Mouse (Mus musculus): ENCODE data around the gene Vps13d. TPM values are rescaled to one million over a fixed set of nuclear protein-coding genes. Genes with fewer than 3 reads are reported as not detected.

The Vps13d gene
- polyA plus RNA-seq, 1 experiment from 2014 or later = 6.6 TPM

GRCm38 (mm10) chr4:144999572-144999880, 195.3 kb downstream of the Vps13d start:
- ATAC-seq = no peak
- peak; percentile 31 for DNase-seq
- H3K9ac ChIP-seq (replicated peaks) = peak overlapping the region; percentile 55
- peak overlapping the region; percentile 94 for H3K27ac ChIP-seq (ENCODE audit: low read depth)
- peaks cover 2% of the 10 kb centered on the region; the same call in 1 of the 2 replicates for H3K36me3 ChIP-seq (replicated peaks; ENCODE audit: insufficient read depth, low read length)
- H3K4me3 ChIP-seq (ENCODE audit: low read depth, low read length) = no peak overlapping the region; the same call in 1 of the 2 replicates
- WGBS (ENCODE audit: insufficient replicate concordance) = 11% methylated on average over 6 of the region's 6 CpGs
- no peak for TF ChIP-seq EP300 (IDR thresholded peaks at IDR 0.05; ENCODE audit: low read depth)
- no peak for TF ChIP-seq CTCF (IDR thresholded peaks at IDR 0.05; ENCODE audit: low read depth)
- no peaks in the 10 kb centered on the region for H3K27me3 ChIP-seq (ENCODE audit: insufficient read depth, low read length)
- peaks cover 67% of the 10 kb centered on the region for H3K4me1 ChIP-seq (ENCODE audit: insufficient read depth)
- no peaks in the 10 kb centered on the region for H3K9me3 ChIP-seq (ENCODE audit: low read length)
- peak overlapping the region; percentile 63 for H3K4me2 ChIP-seq (ENCODE audit: low read depth, low read length)

- no peaks in the 10 kb centered on the region for H3K9me3 ChIP-seq (ENCODE audit: low read length)
- peaks cover 5% of the 10 kb centered on the region; the same call in 1 of the 2 replicates for H3K36me3 ChIP-seq (replicated peaks; ENCODE audit: insufficient read depth, low read length)
- DNase-seq (no peak), ATAC-seq (peak; percentile 71)
- peaks cover 71% of the 10 kb centered on the region for H3K4me1 ChIP-seq (ENCODE audit: insufficient read depth)
- peak overlapping the region; percentile 94 for H3K27ac ChIP-seq (ENCODE audit: low read depth)
- H3K27me3 ChIP-seq (ENCODE audit: insufficient read depth, low read length) = no peaks in the 10 kb centered on the region
- H3K4me2 ChIP-seq (ENCODE audit: low read depth, low read length) = peak overlapping the region; percentile 63
- peak overlapping the region; percentile 55 for H3K9ac ChIP-seq (replicated peaks)
- 61% methylated on average over 2 of the region's 2 CpGs for WGBS (ENCODE audit: insufficient replicate concordance)
- H3K4me3 ChIP-seq (ENCODE audit: low read depth, low read length) = no peak overlapping the region
- TF ChIP-seq CTCF (IDR thresholded peaks at IDR 0.05; ENCODE audit: low read depth) (no peak), EP300 (IDR thresholded peaks at IDR 0.05; ENCODE audit: low read depth) (peak; percentile 32)
These were observed 195.8 kb downstream of the Vps13d start for GRCm38 (mm10) chr4:144998808-144999571.

- Histone ChIP-seq H3K36me3 (replicated peaks; ENCODE audit: insufficient read depth, low read length) (peaks cover 5% of the 10 kb centered on the region; the same call in 1 of the 2 replicates), H3K27ac (ENCODE audit: low read depth) (peak overlapping the region; percentile 94), H3K4me1 (ENCODE audit: insufficient read depth) (peaks cover 77% of the 10 kb centered on the region), H3K9me3 (ENCODE audit: low read length) (no peaks in the 10 kb centered on the region), H3K9ac (replicated peaks) (0 out of 2 replicates have a peak overlapping the region, but pooled peaks have one; percentile 12), H3K27me3 (ENCODE audit: insufficient read depth, low read length) (no peaks in the 10 kb centered on the region), H3K4me2 (ENCODE audit: low read depth, low read length) (no peak overlapping the region), H3K4me3 (ENCODE audit: low read depth, low read length) (no peak overlapping the region)
- 35% methylated on average over 3 of the region's 3 CpGs for WGBS (ENCODE audit: insufficient replicate concordance)
- ATAC-seq (no peak), DNase-seq (no peak)
- TF ChIP-seq CTCF (IDR thresholded peaks at IDR 0.05; ENCODE audit: low read depth) (no peak), EP300 (IDR thresholded peaks at IDR 0.05; ENCODE audit: low read depth) (0 out of 2 replicates have a peak, but pooled peaks have one; percentile 11)
These were observed 196.7 kb downstream of the Vps13d start for GRCm38 (mm10) chr4:144997887-144998658.

GRCm38 (mm10) chr4:144996996-144997820, 197.6 kb downstream of the Vps13d start:
- Histone ChIP-seq H3K9me3 (ENCODE audit: low read length) (no peaks in the 10 kb centered on the region), H3K36me3 (replicated peaks; ENCODE audit: insufficient read depth, low read length) (peaks cover 5% of the 10 kb centered on the region; the same call in 1 of the 2 replicates), H3K4me3 (ENCODE audit: low read depth, low read length) (no peak overlapping the region), H3K4me1 (ENCODE audit: insufficient read depth) (peaks cover 83% of the 10 kb centered on the region), H3K4me2 (ENCODE audit: low read depth, low read length) (no peak overlapping the region), H3K27ac (ENCODE audit: low read depth) (0 out of 2 replicates have a peak overlapping the region, but pooled peaks have one; percentile 94), H3K27me3 (ENCODE audit: insufficient read depth, low read length) (no peaks in the 10 kb centered on the region), H3K9ac (replicated peaks) (no peak overlapping the region)
- TF ChIP-seq CTCF (IDR thresholded peaks at IDR 0.05; ENCODE audit: low read depth) (no peak), EP300 (IDR thresholded peaks at IDR 0.05; ENCODE audit: low read depth) (no peak)
- WGBS (ENCODE audit: insufficient replicate concordance) = 76% methylated on average over 6 of the region's 6 CpGs
- ATAC-seq (no peak), DNase-seq (no peak)

- Histone ChIP-seq H3K4me2 (ENCODE audit: low read depth, low read length) (0 out of 2 replicates have a peak overlapping the region, but pooled peaks have one; percentile 7), H3K27ac (ENCODE audit: low read depth) (peak overlapping the region; percentile 55), H3K9ac (replicated peaks) (no peak overlapping the region), H3K4me1 (ENCODE audit: insufficient read depth) (peaks cover 74% of the 10 kb centered on the region), H3K4me3 (ENCODE audit: low read depth, low read length) (no peak overlapping the region), H3K36me3 (replicated peaks; ENCODE audit: insufficient read depth, low read length) (peaks cover 5% of the 10 kb centered on the region; the same call in 1 of the 2 replicates), H3K27me3 (ENCODE audit: insufficient read depth, low read length) (no peaks in the 10 kb centered on the region), H3K9me3 (ENCODE audit: low read length) (no peaks in the 10 kb centered on the region)
- 25% methylated on average over 1 of the region's 1 CpGs for WGBS (ENCODE audit: insufficient replicate concordance)
- DNase-seq = no peak
- no peak for ATAC-seq
- TF ChIP-seq EP300 (IDR thresholded peaks at IDR 0.05; ENCODE audit: low read depth) = no peak
- TF ChIP-seq CTCF (IDR thresholded peaks at IDR 0.05; ENCODE audit: low read depth) = no peak
These were observed 199.0 kb downstream of the Vps13d start for GRCm38 (mm10) chr4:144995826-144996225.
